Mouse (Mus musculus): ENCODE results near the gene Slc46a2. TPM values are rescaled to one million over a fixed set of nuclear protein-coding genes. Genes with fewer than 3 reads are reported as not detected.
A peak's percentile ranks its signal among the peaks of the same experiment; 100 is the strongest.

Gene Slc46a2
- not detected for polyA plus RNA-seq (2021)

GRCm38 (mm10) chr4:59914608-59915403 is at the start of gene Slc46a2:
TSS of gene Slc46a2 (minus strand) at chr4:59915056.
- in situ Hi-C loops (cut with MboI; ENCODE audit: low pct_unique_long_range_greater_than_20kb): no loop called here
- no peak for TF ChIP-seq CTCF (IDR thresholded peaks at IDR 0.05)
- DNase-seq (ENCODE audit: low read depth, low spot score) (no peak), ATAC-seq (no peak)
- no peaks in the 10 kb centered on the region for H3K27me3 ChIP-seq
- POLR2A ChIA-PET: no interaction called here
- CTCF ChIA-PET: interaction anchor here (1.5 kb wide), 1 partner anchor 12 kb away, joined by 3 read pairs; no protein-coding TSS in a partner anchor

GRCm38 (mm10) chr4:59963405-59964344 is 48.8 kb upstream of the Slc46a2 start, which contains the start of gene Mup6:
TSS of gene Mup6 (plus strand) at chr4:59964294.
- ChIA-PET CTCF (no interaction called here), POLR2A (no interaction called here)
- H3K27me3 ChIP-seq: no peaks in the 10 kb centered on the region
- DNase-seq (ENCODE audit: low read depth, low spot score): no peak
- in situ Hi-C loops (cut with MboI; ENCODE audit: low pct_unique_long_range_greater_than_20kb): no loop called here
- no peak for TF ChIP-seq CTCF (IDR thresholded peaks at IDR 0.05)
- no peak for ATAC-seq

GRCm38 (mm10) chr4:59960610-59961009 is 45.8 kb upstream of the Slc46a2 start, which contains the start of gene Mup4:
TSS of gene Mup4 (minus strand) at chr4:59960710.
- CTCF ChIA-PET: no interaction called here
- ATAC-seq (no peak), DNase-seq (ENCODE audit: low read depth, low spot score) (no peak)
- TF ChIP-seq CTCF (IDR thresholded peaks at IDR 0.05): no peak
- H3K27me3 ChIP-seq: no peaks in the 10 kb centered on the region
- POLR2A ChIA-PET: no interaction called here
- in situ Hi-C loops (cut with MboI; ENCODE audit: low pct_unique_long_range_greater_than_20kb): no loop called here

- CTCF ChIA-PET: no interaction called here
- in situ Hi-C loops (cut with MboI; ENCODE audit: low pct_unique_long_range_greater_than_20kb): loop anchor here (25.0 kb wide), 1 partner anchor 575 kb away; no protein-coding TSS in a partner anchor
- DNase-seq (ENCODE audit: low read depth, low spot score): no peak
These were observed 22.7 kb upstream of the Slc46a2 start for GRCm38 (mm10) chr4:59937543-59937942.

GRCm38 (mm10) chr4:59932505-59933281 is 17.8 kb upstream of the Slc46a2 start:
- CTCF ChIA-PET: interaction anchor here (1.2 to 1.3 kb wide), 2 partner anchors 10 to 1879 kb away, joined by 3 to 5 read pairs; no protein-coding TSS in a partner anchor
- POLR2A ChIA-PET: no interaction called here
- DNase-seq (ENCODE audit: low read depth, low spot score) (peak; percentile 7), ATAC-seq (peak; percentile 78)
- in situ Hi-C loops (cut with MboI; ENCODE audit: low pct_unique_long_range_greater_than_20kb): loop anchor here (5.0 to 25.0 kb wide), 2 partner anchors 145 to 570 kb away; no protein-coding TSS in a partner anchor
- peaks cover 12% of the 10 kb centered on the region for H3K27me3 ChIP-seq
- peak; percentile 62 for TF ChIP-seq CTCF (IDR thresholded peaks at IDR 0.05)

More at GRCm38 (mm10) chr4:59937543-59937942, 22.7 kb upstream of the Slc46a2 start:
- peaks cover 3% of the 10 kb centered on the region for H3K27me3 ChIP-seq
- no peak for TF ChIP-seq CTCF (IDR thresholded peaks at IDR 0.05)
- ATAC-seq: no peak
- POLR2A ChIA-PET: no interaction called here

GRCm38 (mm10) chr4:59928347-59928746 is 13.5 kb upstream of the Slc46a2 start:
- H3K27me3 ChIP-seq: peaks cover 9% of the 10 kb centered on the region
- ChIA-PET CTCF (interaction anchor here (0.7 to 0.8 kb wide), 2 partner anchors 21 to 143 kb away, joined by 3 to 4 read pairs; no protein-coding TSS in a partner anchor), POLR2A (no interaction called here)
- in situ Hi-C loops (cut with MboI; ENCODE audit: low pct_unique_long_range_greater_than_20kb): loop anchor here (5.0 to 25.0 kb wide), 2 partner anchors 51 to 566 kb away; no protein-coding TSS in a partner anchor
- peak; percentile 75 for TF ChIP-seq CTCF (IDR thresholded peaks at IDR 0.05)
- ATAC-seq (peak; percentile 80), DNase-seq (ENCODE audit: low read depth, low spot score) (peak; percentile 15)

- TF ChIP-seq CTCF (IDR thresholded peaks at IDR 0.05): no peak
- POLR2A ChIA-PET: no interaction called here
- in situ Hi-C loops (cut with MboI; ENCODE audit: low pct_unique_long_range_greater_than_20kb): loop anchor here (5.0 to 25.0 kb wide), 2 partner anchors 50 to 565 kb away; no protein-coding TSS in a partner anchor
- no peak for ATAC-seq
- peaks cover 9% of the 10 kb centered on the region for H3K27me3 ChIP-seq
- CTCF ChIA-PET: interaction anchor here (0.7 to 1.5 kb wide), 5 partner anchors 12 to 142 kb away, joined by 3 to 5 read pairs (median 3); partner anchors contain the start of gene Slc46a2
- no peak for DNase-seq (ENCODE audit: low read depth, low spot score)
These were observed 12.8 kb upstream of the Slc46a2 start for GRCm38 (mm10) chr4:59927666-59928065.

- no peak for TF ChIP-seq CTCF (IDR thresholded peaks at IDR 0.05)
- no peak for DNase-seq (ENCODE audit: low read depth, low spot score)
- ATAC-seq: no peak
- in situ Hi-C loops (cut with MboI; ENCODE audit: low pct_unique_long_range_greater_than_20kb): loop anchor here (5.0 to 25.0 kb wide), 2 partner anchors 48 to 563 kb away; no protein-coding TSS in a partner anchor
- POLR2A ChIA-PET: no interaction called here
- H3K27me3 ChIP-seq: peaks cover under 1% of the 10 kb centered on the region
- CTCF ChIA-PET: no interaction called here
These were observed 10.2 kb upstream of the Slc46a2 start for GRCm38 (mm10) chr4:59925082-59925481.

GRCm38 (mm10) chr4:59917966-59918365 is 3.1 kb upstream of the Slc46a2 start:
- no peaks in the 10 kb centered on the region for H3K27me3 ChIP-seq
- no peak for DNase-seq (ENCODE audit: low read depth, low spot score)
- in situ Hi-C loops (cut with MboI; ENCODE audit: low pct_unique_long_range_greater_than_20kb): no loop called here
- ChIA-PET CTCF (interaction anchor here (1.6 kb wide), 1 partner anchor 329 kb away, joined by 3 read pairs; no protein-coding TSS in a partner anchor), POLR2A (no interaction called here)
- ATAC-seq: no peak
- no peak for TF ChIP-seq CTCF (IDR thresholded peaks at IDR 0.05)

All from Patski (cell line).